Mouse (Mus musculus) fat pad, adult 2 months (tissue): ENCODE results near the gene Vps8.

Experiments used
- DNase-seq: peaks from one replicate; pipeline ENCODE4 v3.0.0-alpha.2; 2011; ENCODE audit warnings: low read depth, low spot score; ENCODE audit errors: extremely low read depth

Gene Vps8

DNA sequence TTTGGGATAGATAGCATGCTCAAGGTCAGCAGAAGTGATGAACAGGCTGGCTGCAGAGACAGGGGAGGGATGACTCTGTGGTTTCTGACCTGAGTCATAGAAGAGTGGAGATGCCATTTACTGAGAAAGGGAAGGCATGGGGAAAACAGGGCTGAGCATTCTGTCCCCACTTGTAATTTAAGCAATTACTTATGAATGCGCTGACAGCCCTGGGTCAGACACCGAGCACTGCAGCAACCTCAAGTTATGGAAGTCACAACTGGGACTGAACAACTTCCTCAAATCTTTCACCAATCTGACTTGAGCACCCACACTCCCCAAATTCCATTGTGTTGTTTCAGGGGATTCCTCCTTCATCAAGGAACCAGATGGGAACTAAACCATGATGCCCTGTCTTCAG is 19.5 kb upstream of the Vps8 start:
- DNase-seq, result no peak

DNA sequence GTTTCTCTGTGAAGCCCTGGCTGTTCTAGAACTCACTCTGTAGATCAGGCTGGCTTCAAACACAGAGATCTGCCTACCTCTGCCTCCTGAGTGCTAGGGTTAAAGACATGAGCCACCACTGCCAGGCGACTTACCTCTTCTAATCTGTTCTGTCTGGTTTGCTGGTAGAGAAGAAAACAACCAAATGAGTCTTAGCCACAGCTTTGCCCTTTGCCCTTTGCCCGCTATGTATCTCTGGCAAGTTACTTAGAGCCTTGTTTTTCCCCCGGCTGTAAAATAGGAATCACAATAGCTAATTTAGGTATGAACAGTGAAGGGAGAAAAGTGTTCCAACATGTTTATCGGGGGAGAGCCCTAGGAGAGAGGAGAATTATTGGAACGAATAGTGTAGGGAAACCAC is 18.3 kb upstream of the Vps8 start:
- no peak for DNase-seq

DNA sequence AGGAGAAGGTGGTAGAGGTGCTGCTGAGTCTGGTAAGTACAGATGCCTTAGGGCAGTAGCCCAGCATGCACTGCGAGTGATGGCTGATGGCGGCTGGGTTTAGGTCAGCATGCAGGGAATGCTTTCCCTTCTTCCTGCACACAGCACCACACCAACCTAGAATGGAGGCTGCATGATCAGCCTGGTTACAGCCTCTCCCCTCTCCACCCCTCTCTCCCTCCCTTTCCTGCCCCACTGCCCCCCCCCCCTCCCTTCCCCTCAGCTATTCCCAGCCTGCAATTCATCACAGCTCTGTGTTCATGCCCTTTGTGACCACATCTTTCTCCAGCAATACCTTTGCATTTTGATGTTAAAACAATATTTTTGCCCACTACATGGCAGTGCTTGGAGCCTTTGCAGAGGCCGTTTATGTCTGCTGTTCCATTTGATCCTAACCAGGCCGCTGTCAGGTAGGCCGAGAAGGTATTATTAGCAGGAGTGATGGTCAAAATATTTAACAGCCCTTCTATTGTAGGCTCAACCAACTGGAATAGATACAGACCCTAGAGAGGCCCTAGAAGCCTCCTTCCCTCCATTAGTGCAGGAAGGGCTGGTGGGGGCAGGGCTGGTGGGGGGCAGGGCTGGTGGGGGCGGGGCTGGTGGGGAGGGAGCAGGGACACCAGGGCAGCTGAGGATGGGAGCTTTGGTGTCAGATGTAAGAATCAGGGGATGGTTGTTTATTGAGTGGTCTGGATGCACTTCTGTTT is 17.5 kb upstream of the Vps8 start:
- DNase-seq, result no peak

DNA sequence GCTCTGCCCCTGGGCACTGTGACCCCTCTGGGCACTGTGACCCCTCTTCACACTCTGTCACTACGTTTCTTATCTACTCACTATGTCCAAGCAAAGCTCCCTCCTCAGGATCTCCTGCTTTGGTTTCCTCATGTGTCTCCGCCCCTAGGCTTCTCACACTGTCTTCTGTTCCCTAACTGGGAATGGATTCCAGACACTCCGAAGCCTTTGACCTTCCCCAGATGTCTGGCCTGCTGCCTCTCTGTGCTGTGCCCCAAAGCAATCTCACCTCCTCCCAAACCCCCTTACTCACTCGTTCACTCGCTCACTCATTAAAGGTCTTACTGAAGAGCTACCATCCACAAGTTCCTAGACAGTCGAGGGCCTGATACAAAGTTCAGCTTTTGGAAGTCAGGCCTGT is 16.8 kb upstream of the Vps8 start:
- DNase-seq, result no peak

DNA sequence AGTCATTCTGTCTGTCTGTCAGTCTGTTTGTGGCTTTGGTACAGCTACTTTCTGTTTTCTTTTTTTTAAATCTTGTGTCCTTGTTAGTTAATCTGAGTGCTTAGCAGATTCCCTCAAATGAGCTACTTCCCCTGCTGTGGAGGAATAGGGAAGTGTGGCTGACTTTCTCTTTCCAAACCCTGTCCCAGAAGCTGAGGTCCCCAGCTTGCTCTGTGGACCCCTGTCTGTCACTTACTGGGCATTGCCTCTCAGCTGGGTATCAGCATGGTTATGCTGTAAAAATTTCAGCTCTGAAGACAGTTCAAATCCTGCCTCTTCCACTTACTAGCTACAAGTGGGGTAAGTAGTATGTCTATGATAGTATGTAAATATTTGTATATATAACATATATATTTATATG is 11.1 kb upstream of the Vps8 start:
- DNase-seq, result no peak

DNA sequence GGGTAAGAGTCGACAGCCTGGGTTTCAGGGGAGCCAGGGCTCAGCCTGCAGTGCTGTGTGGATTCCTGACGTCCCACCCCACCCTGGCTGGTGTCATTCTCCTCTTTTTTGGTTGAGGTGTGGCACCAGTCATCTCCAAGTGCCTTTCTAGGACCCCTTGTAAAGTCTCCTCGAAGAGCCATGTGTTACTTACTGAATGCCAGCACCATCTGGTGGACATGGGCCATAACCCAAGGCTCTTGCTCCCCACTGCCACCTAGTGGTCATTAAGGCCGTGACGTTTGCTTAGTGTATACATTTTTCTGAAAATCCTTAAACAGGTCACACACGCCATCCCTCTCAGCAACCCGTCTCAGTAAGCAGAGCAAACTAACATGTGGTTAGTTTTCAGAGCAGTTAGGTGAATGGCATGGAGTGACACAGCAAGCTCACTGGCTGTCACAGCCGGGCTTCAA is 10.3 kb upstream of the Vps8 start:
- no peak for DNase-seq

DNA sequence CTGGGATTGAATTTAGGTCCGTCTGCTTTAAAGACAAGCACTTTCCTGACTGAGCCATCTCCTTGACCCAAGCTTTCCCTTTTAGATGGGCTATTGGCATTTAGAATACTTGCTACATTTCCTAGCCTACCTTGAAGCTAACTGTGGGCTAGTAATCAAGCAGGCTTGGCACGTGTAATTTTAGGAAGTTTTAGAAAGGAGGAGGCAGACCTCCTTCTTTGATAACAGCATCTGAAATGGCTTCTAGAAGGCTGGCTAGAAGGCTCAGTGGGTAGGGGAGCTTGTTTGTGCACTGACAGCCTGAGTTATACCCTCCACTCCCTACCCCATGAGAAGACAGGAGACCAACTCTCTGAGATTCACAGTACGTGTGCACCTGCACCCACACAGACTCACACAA is 9.1 kb upstream of the Vps8 start:
- no peak for DNase-seq

DNA sequence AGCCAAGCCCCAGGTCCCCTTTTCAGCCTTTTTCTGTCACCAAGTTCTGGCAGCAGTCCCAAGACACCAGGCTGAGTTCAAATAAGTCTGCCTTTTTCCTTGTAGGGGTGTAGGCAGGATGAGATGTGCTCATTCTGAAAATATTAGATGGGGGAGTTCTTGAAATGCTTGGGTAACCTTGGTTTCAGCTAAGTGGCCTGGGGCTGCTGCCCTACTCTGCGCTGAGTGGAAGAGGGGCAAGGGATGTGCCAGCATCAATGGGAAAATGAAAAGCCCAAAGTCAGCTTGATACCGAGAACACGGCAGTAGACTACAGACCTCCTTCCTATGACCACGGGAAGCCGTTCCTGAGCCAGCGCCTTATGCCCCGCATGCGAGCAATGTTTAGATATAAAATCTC is 7.8 kb upstream of the Vps8 start:
- no peak for DNase-seq

DNA sequence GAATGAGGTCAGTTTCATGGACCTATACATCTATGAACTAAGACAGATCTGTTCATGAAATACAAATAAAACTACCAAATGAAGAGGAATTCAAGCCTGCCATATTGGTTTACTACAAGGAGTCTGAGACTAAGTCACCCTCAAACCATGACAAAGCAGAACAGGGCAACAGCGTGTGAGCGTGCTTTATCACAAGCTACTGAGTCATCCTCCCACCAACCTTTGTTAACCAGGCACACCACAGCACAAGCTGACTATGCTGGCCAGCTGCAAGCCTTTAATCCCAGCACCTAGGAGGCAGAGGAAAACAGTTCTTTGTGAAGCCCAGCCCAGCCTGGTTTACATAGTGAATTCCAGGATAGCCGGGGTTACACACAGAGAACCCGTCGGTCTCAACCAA is 4.9 kb upstream of the Vps8 start:
- DNase-seq, result no peak

DNA sequence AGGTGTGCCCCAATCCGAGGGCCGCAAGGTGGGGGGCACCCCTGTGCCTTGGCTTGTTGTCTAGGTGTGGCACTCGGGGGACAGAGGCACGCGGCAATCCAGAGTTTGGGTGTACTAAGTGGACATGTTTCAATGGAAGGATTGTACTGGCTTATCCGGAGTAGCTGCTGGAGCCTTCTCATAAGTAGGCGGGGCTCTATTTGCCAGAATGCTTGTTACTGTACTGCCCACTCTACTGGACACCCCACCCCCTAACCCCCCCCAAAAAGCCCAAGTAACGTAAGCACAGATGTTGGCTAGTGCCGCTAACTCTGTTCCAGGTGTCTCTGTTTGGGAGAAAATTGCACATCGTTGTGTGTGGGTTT is 610 bp downstream of the Vps8 start:
- no peak for DNase-seq

DNA sequence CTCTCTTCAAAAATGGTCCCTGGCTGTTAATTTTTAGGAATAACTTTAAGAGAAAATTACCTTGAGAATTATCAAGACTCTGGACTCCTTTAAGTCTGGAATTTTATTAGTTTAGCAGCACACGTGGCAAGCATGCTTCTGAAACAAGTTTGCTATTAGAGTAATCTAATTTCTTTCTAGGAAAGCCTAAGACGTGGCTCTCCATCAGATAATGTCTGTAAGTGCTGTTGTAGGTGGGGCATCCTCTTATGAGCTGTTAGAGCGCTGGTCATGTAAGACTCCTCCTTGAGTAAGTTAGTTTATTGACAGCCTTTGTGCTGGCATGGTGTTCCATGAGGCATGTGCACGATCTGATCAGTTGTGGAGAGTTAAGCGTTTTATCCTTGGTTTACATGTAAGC is 5.2 kb downstream of the Vps8 start:
- DNase-seq, result no peak

DNA sequence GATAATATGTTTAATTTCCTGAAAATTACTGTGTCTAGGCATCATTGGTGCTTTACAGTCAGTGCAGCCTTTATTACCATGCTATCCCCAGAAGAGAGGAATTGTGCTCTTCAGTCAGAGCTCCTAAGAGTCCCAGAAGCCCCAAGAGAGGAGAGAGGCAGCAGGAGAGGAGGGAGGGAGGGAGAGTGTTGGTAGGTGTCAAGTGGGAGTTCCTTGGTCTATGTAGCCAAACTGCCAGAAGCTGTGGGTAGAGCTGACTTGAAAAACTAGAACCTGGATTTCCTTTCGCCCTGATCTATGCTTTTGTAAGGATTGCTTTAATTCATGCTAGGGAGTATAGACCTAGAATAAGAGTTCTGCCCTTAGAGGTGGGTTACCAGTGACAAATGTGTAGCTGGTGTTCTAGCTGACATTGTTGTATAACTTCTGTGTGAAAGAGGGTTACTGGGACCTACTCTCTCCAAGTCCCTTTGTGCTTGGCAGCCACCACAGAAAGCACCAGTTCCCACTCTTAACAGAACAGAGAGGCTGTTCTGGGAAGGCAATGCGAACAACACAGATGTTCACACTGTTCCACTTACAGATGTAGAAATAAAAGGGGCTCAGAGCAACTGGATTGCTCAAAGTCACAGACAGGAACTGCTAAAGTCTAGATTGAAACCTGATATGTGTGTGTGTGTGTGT is 7.6 kb downstream of the Vps8 start:
- no peak for DNase-seq

DNA sequence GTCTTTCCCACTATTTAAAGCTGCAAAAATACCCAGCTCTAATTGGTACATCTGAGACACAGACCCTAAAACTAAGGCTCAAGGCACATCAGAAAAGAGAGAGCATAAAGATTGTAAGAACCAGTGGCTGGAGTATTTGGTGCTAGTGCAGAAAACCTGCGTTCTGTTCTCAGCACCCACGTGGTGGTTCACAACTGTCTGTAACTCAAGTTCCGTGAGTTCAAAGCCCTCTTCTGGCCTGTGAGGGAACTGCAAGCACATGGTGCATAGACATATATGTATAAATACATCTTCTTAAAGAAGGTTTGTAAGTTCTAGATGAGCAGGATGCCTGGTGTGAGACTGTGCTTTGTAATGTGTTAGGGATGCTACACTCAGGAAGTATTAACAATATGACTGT is 8.7 kb downstream of the Vps8 start:
- no peak for DNase-seq

DNA sequence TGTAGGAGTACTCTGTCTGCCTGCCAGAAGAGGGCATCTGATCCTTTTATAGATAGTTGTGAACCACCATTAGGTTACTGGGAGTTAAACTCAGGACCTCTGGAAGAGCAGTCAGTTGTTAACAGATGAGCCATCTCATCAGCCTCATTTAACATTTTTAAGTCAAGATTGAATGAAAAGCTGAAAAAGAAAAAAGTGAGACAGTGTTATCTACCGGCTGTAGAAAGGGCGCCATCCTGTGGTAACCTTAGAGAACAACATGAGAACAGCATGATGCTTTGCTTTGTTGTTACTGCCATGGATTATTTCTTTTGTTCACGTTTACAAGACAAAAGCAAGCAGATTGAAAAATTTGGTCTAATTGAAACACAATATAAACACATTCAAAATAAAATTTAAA is 10.6 kb downstream of the Vps8 start:
- DNase-seq, result no peak

DNA sequence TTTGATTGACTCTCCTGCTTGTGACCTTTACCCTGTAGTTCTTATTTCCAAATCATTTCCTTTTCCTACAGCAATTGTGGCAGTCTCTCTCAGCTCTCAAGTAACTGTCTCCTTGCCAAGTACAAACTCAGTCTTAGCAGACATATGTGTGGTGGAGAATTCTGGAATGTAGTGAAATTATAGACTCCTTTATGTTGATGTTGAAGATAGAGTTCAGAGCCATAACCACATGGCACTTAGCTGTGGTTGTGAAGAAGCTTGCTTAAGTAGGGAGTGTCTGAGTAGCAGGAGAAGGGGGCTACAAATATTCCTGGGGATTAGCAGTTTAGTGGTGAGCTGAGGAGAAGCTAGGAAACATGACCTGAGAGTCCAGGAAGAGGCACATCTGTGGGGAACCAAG is 18.1 kb downstream of the Vps8 start:
- no peak for DNase-seq

DNA sequence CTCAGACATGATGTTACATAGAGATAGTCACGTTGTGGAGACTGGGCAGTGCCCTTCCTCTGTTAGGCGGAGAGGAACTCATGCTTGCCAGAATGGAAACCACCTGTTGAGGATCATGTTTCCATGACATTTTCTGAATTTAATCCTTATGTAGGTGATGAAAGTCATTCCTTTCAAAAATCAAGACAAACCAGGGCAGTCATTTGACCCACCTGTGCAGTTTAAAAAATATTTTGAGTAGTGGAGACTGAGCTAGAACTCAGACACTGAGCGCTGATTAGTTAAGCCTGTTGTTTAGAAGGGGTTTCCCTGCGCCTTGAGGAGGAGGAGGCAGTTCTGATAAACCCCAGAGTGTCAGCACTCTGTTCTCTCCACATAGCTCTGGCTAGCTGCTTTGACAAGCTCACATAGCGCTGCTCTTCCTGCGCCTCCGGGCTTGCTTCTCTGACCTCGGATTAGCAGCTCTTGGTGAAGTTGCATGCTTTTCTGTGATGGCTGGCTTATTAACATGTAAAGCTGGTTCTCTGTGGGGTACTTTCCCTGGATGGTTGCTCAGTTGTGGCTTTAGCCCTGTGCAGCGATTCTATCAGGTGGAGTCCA is 22.2 kb downstream of the Vps8 start:
- DNase-seq, result no peak

DNA sequence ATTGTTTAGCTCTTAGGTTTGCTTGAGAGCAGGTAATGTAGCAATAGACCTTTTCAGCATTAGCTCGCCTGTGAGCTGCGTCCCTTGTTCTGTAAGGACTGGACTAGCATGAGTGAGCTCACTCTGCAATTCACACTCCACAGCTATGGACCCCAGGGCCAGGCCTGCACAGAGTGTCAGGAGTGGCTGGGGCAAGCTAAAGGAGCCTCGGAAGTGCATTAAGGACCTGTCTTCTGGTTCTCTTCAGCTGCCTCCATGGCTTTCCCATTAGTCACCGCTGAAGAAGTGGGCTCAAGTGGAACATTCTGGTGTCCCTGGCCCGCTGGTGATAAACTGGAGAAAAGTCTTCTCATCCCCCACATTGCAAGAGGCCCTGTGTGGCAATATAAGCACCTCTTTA is 24.5 kb downstream of the Vps8 start:
- DNase-seq, result no peak

DNA sequence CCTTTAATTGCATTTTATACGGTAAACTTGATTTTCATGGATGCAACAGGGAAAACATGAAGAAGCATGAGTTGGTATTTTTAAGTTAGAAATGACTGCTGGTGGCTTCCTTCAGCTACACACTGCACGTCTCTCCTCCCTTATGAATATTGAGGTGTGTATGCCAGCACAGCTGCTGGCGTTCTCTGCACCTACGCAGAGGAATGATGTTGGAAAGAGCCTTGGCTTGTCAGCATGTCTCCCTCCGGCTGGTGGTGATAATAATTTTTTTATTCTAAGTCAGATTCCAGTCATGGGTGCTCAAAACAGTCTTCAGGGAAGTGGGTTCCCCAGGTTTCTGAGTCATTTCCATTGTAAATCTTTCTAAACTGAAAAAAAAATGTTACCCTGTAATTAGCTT is 25.5 kb downstream of the Vps8 start:
- no peak for DNase-seq

DNA sequence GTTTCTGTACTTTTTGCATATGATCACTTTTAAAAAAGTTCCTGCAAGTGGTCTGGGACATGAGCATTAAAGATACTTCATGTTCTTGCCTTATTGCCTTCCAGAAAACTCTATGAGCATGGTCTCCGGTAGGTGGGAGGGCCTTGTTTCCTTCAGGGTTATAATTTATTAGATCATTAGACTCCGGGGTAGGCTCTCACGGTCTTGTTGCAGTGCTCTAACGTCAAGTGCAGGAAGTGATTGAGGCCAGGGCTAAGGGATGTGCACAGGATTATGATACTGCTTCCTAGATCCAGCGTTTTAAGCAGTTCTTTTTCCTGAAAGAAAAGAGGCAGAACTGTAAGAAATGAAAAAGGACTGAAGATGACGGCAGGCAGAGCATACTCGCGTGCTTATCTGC is 27.0 kb downstream of the Vps8 start:
- DNase-seq, result no peak

DNA sequence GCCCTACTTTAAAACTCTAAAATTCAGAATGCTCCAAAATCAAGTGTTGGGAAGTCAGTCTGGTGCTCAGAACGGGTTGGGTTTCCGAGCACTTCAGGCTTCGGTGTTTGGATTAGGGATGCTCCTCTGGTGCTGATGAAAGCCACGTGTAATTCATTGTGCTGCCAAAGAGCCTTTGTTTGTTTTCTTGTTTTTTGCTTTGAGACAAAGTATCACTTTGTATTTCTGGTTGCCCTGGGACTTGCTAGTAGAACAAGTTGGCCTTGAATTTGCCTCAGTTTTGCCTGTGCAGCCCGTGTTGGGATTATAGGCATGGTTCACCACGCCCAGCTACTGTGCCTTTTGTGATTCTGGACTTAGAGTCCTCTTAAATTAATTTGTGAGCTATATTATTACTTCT is 29.7 kb downstream of the Vps8 start:
- no peak for DNase-seq

DNA sequence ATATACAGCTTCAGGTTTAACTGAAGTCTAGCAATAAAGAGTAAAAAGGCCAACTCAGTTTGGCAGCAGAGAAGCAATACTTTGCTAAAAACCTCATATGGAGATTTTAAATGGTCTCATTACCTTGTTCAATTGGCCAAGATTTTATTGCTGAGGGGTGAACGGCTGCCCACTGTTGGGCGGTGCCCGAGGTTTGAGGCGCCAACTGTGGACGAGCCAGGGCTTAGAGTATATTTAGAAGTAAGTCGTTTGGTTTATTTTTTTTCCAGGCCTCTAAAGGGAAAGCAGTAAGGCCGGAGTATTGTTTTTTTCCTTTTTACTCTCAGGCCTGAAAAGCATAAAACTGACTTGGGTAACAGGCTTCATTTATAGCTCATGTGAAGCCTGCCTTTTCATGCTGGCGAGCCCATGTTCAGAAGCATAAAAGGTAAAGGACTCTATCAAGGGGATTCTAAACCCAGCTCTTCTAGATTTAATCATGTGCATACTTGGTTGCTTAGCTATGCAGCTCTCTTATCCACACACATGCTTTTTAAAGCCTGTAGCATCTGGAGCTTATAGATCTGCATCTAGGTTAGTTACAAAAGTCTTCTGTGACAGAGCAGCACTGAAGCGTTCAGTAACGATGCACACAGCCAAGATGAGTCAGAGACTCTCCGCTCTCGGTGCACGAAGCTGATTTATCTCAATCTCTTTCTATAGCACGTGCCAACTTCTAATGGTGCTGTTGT is 34.9 kb downstream of the Vps8 start:
- DNase-seq, result no peak

DNA sequence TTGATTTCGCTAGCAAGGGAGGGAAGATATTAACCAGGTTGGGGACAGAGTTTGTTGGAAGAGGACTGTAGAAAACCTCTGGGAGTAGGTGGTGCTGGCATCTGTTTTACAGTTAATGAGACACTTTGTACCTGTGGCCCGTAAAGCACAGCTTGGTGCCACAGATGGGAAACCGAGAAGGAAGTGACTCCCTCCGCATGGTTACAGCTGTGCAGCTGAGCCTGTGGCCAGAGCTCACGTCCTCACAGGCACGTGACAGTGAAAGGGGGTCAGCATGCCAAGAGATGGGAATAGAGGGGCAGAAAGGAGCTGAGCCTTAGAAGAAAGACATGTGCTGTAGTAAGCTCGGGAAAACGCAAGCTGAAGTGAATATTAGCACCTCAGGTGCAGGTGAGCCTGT is 43.0 kb downstream of the Vps8 start:
- DNase-seq, result no peak
